Mouse (Mus musculus) MEL (cell line): ENCODE measurements around the gene Mrpl40.

Source experiments
- CHD1 ChIP-seq: IDR thresholded peaks from 2 replicates; pipeline ENCODE4 v1.6.1; 2012; ENCODE audit warnings: low read depth, mild to moderate bottlenecking, inconsistent platforms, low read length, improper control_type of control experiment
- CTCF ChIP-seq, 3 experiments: IDR thresholded peaks in 2 of 3; conservative IDR thresholded peaks in 1 of 3; 2 replicates each; pipeline ENCODE4 v1.5.1; 2011 to 2012; ENCODE audit warnings: low read length in 3 of 3, low read depth in 2 of 3, mild to moderate bottlenecking in 2 of 3, improper control_type of control experiment in 1 of 3, inconsistent platforms in 1 of 3, mixed read lengths in 1 of 3, moderate library complexity in 1 of 3; ENCODE audit not compliant: control insufficient read depth in 1 of 3, insufficient read depth in 1 of 3, poor library complexity in 1 of 3, severe bottlenecking in 1 of 3
- MEF2A ChIP-seq: IDR thresholded peaks from 2 replicates; pipeline ENCODE4 v1.6.1; 2014; ENCODE audit warnings: low read depth, mild to moderate bottlenecking, inconsistent platforms, low read length, improper control_type of control experiment; ENCODE audit not compliant: poor library complexity, insufficient replicate concordance, severe bottlenecking; ENCODE audit errors: extremely low read depth
- POLR2A ChIP-seq, 2 experiments: IDR thresholded peaks; 2 replicates each; pipeline ENCODE4 v1.6.1; 2011 to 2012; ENCODE audit warnings: low read length in 2 of 2, mild to moderate bottlenecking in 2 of 2, control low read depth in 1 of 2, improper control_type of control experiment in 1 of 2, low read depth in 1 of 2, moderate library complexity in 1 of 2; ENCODE audit not compliant: control insufficient read depth in 1 of 2, insufficient read depth in 1 of 2, poor library complexity in 1 of 2
- RAD21 ChIP-seq: IDR thresholded peaks from 2 replicates; pipeline ENCODE4 v1.6.1; 2011; ENCODE audit warnings: mild to moderate bottlenecking, low read depth, low read length, improper control_type of control experiment

DNA sequence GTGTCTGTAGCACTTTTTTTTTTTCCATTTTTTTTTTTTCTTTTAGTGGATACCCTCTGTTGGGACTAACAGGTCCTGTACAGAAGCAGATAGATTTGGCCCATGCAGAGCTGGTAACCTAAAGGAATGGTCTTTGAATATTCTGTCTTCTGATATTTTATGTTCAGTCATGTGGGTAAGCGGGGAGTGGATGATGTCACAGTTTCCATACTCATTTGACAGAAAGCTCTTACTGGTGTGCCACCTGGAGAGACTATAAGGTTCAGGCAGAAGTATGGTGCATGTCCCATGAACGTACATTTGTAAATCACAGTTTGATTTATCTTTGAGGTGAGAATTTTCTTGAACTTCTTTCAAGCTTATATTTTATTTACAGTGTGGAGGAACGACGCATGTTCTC lies 39.4 kb upstream of the Mrpl40 start:
- no peak for TF ChIP-seq CTCF (IDR thresholded peaks at IDR 0.05 in 2 of 3, conservative IDR thresholded peaks at IDR 0.05 in 1 of 3; ENCODE audit: control insufficient read depth in 1 of 3, insufficient read depth in 1 of 3, low read depth in 2 of 3, low read length in 3 of 3, poor library complexity in 1 of 3, severe bottlenecking in 1 of 3)
- no peak for TF ChIP-seq CHD1
- TF ChIP-seq POLR2A (IDR thresholded peaks at IDR 0.05; ENCODE audit: control insufficient read depth in 1 of 2, insufficient read depth in 1 of 2, low read depth in 1 of 2, low read length in 2 of 2, poor library complexity in 1 of 2): no peak
- no peak for TF ChIP-seq MEF2A
- no peak for TF ChIP-seq RAD21
